Comparison of ENCODE assay signal across 16 mouse cellular contexts in the genomic region with DNA sequence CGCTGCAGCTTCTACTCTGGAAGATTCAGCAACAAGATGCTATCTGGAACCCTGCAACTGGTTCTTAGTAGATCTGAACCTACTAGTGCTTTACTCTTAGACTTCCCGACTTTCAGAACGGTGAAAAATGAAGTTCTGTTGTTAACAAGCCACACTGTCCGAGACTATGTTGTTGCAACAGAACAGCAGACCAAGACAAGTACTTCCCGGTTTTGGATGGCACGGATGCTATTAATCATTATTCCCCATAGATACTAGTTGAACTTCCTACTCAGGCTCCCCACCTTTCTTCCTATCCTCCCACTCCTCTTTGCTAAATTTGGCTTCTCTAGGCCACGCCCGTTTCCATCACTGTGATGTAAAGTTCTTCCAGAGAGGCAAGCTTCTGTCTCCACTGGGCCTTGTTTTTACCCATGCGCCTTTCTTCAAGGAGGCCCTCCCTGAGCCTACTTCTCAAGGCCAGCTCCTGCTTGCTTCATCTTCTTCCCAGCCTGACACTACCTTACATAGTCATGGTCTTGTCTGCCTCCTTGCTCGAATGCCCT.
DNase-seq lines count a peak whose midpoint lies in the region; ATAC-seq and TF ChIP-seq lines count a peak whose summit lies in the region.
"Had no signal": no experiment of that assay in that cellular context is flagged by ENCODE, and none has a peak within 500 bp of the region (broad histone marks: within the 10 kb centered on the region; RNA-seq: fewer than 3 reads in every experiment).

No protein-coding gene starts in this region.

- H3K27ac ChIP-seq in intestine, embryonic 14.5 days (ENCODE audit: low read depth): peak overlapping the region; percentile 48
- no peak overlapping the region for H3K27ac ChIP-seq in intestine, postnatal 0 days (ENCODE audit: low read depth, low read length)
- no peak overlapping the region for H3K27ac ChIP-seq in midbrain, embryonic 15.5 days
- H3K27ac ChIP-seq: embryonic facial prominence, embryonic 12.5 days; hindbrain, embryonic 12.5 days; neural tube, embryonic 13.5 days had no signal

- no peak overlapping the region for H3K9ac ChIP-seq in intestine, embryonic 14.5 days (ENCODE audit: low read length)
- no peak overlapping the region for H3K9ac ChIP-seq in intestine, postnatal 0 days (ENCODE audit: low read depth, low read length)
- H3K9ac ChIP-seq in midbrain, embryonic 15.5 days: no peak overlapping the region
- H3K9ac ChIP-seq: embryonic facial prominence, embryonic 12.5 days; hindbrain, embryonic 12.5 days; lung, embryonic 14.5 days; neural tube, embryonic 13.5 days had no signal

- H3K4me3 ChIP-seq in intestine, embryonic 14.5 days (ENCODE audit: low read depth, low read length): no peak overlapping the region
- H3K4me3 ChIP-seq in intestine, postnatal 0 days (ENCODE audit: low read depth, low read length): no peak overlapping the region
- peak overlapping the region; percentile 30 for H3K4me3 ChIP-seq in E14TG2a.4 (replicated peaks; ENCODE audit: low read length)
- no peak overlapping the region for H3K4me3 ChIP-seq in midbrain, embryonic 15.5 days
- H3K4me3 ChIP-seq: embryonic facial prominence, embryonic 12.5 days; hindbrain, embryonic 12.5 days; midbrain, embryonic 10.5 days; neural tube, embryonic 13.5 days had no signal

- WGBS in intestine, embryonic 14.5 days: 88% methylated on average over 10 of the region's 10 CpGs
- WGBS in intestine, postnatal 0 days: 87% methylated on average over 10 of the region's 10 CpGs
- WGBS in midbrain, embryonic 15.5 days: 94% methylated on average over 10 of the region's 10 CpGs

- ATAC-seq in intestine, embryonic 14.5 days (replicated peaks; ENCODE audit: low FRiP score, low TSS enrichment, low read depth): no peak
- ATAC-seq in intestine, postnatal 0 days: no peak
- peak; percentile 72 for ATAC-seq in megakaryocyte, adult 5-6 weeks (ENCODE audit: poor library complexity, severe bottlenecking)
- ATAC-seq in midbrain, embryonic 15.5 days (replicated peaks): no peak

- TF ChIP-seq CTCF in intestine, postnatal 0 days (IDR thresholded peaks at IDR 0.05; ENCODE audit: low read depth): no peak
- no peak for TF ChIP-seq CTCF in E14TG2a.4 (conservative IDR thresholded peaks at IDR 0.05; ENCODE audit: low read length)

- H3K9me3 ChIP-seq in intestine, embryonic 14.5 days (ENCODE audit: control insufficient read depth, low read length): no peaks in the 10 kb centered on the region
- no peaks in the 10 kb centered on the region for H3K9me3 ChIP-seq in intestine, postnatal 0 days (ENCODE audit: control insufficient read depth)
- no peaks in the 10 kb centered on the region; the same call in 1 of the 2 replicates for H3K9me3 ChIP-seq in E14TG2a.4 (ENCODE audit: low read length)
- H3K9me3 ChIP-seq in midbrain, embryonic 15.5 days: no peaks in the 10 kb centered on the region
- H3K9me3 ChIP-seq: embryonic facial prominence, embryonic 12.5 days; hindbrain, embryonic 12.5 days; midbrain, embryonic 10.5 days; neural tube, embryonic 13.5 days had no signal

- no peaks in the 10 kb centered on the region for H3K27me3 ChIP-seq in intestine, embryonic 14.5 days (replicated peaks; ENCODE audit: control insufficient read depth, insufficient read depth, low read length)
- 0 out of 2 replicates have a peak, but pooled peaks cover 4% of the 10 kb centered on the region for H3K27me3 ChIP-seq in intestine, postnatal 0 days (replicated peaks; ENCODE audit: control insufficient read depth, insufficient read depth, low read length)
- H3K27me3 ChIP-seq in E14TG2a.4 (ENCODE audit: insufficient read depth, low read length): no peaks in the 10 kb centered on the region
- H3K27me3 ChIP-seq in midbrain, embryonic 15.5 days (replicated peaks): no peaks in the 10 kb centered on the region
- H3K27me3 ChIP-seq: embryonic facial prominence, embryonic 12.5 days; hindbrain, embryonic 12.5 days; neural tube, embryonic 13.5 days had no signal

- H3K4me2 ChIP-seq in intestine, embryonic 14.5 days (ENCODE audit: low read length): no peak overlapping the region
- no peak overlapping the region for H3K4me2 ChIP-seq in intestine, postnatal 0 days (replicated peaks; ENCODE audit: low read depth)
- no peak overlapping the region for H3K4me2 ChIP-seq in midbrain, embryonic 15.5 days
- H3K4me2 ChIP-seq: embryonic facial prominence, embryonic 12.5 days; hindbrain, embryonic 12.5 days; lung, embryonic 14.5 days; neural tube, embryonic 13.5 days had no signal

- no peak for DNase-seq in intestine, embryonic 14.5 days (ENCODE audit: low spot score)
- peak; percentile 88 for DNase-seq in R1 (ENCODE audit: low read depth, low spot score)
- DNase-seq in right cerebral cortex, postnatal 10 days (ENCODE audit: low spot score in 2 of 2): no peak
- no peak for DNase-seq in cerebellum, adult 9-11 months
- DNase-seq: cerebellum, adult 18-20 months; layer of hippocampus, postnatal 36 days; thymus, postnatal 4 days had no signal

- no peaks in the 10 kb centered on the region for H3K36me3 ChIP-seq in intestine, embryonic 14.5 days (ENCODE audit: control insufficient read depth, insufficient read depth, low read length)
- no peaks in the 10 kb centered on the region for H3K36me3 ChIP-seq in intestine, postnatal 0 days (ENCODE audit: control insufficient read depth, insufficient read depth)
- H3K36me3 ChIP-seq in E14TG2a.4 (ENCODE audit: insufficient read depth, low read length): no peaks in the 10 kb centered on the region
- H3K36me3 ChIP-seq in midbrain, embryonic 15.5 days (replicated peaks): no peaks in the 10 kb centered on the region
- H3K36me3 ChIP-seq: embryonic facial prominence, embryonic 12.5 days; hindbrain, embryonic 12.5 days; midbrain, embryonic 10.5 days; neural tube, embryonic 13.5 days had no signal

- peaks cover 28% of the 10 kb centered on the region for H3K4me1 ChIP-seq in intestine, embryonic 14.5 days (replicated peaks; ENCODE audit: control insufficient read depth, insufficient read depth, low read length)
- H3K4me1 ChIP-seq in intestine, postnatal 0 days (replicated peaks; ENCODE audit: control insufficient read depth, insufficient read depth, low read length): peaks cover 7% of the 10 kb centered on the region
- peaks cover 77% of the 10 kb centered on the region for H3K4me1 ChIP-seq in E14TG2a.4 (replicated peaks; ENCODE audit: low read depth, low read length)
- 0 out of 2 replicates have a peak, but pooled peaks cover 5% of the 10 kb centered on the region for H3K4me1 ChIP-seq in midbrain, embryonic 15.5 days
- H3K4me1 ChIP-seq: embryonic facial prominence, embryonic 12.5 days had no signal
